Mouse (Mus musculus): ENCODE results near the gene 1600015I10Rik. TPM values are rescaled to one million over a fixed set of nuclear protein-coding genes. Genes with fewer than 3 reads are reported as not detected.
"Not testable (repeated sequence)": the region's sequence is repeated elsewhere in the genome, so short reads cannot be mapped to it uniquely, and the experiment has no call there.

The 1600015I10Rik gene
- not detected in 2 replicates for polyA plus RNA-seq (2015; fragmentation: Nextera tagmentation; extraction: Ambion mirVana)

DNA sequence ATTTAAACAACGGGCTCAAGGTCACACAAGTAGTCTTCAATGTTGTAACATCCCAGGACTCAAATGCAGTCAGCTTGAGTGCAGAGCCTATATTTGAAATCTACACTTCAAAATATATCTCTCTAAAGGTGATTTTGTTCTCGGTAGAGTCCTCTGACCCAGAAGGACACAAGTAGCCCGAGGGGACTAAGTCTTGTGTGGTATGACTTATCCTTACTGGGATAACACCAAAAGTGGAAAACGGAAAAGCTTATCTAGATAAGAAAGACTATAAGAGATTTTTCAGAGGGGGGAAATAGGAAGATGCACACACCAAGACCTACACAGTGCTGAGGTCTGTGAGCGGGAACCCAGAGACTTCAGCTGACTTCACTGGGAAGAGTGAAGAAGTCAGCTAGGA is at the start of gene 1600015I10Rik:
TSS of gene 1600015I10Rik (plus strand) at position 301 of the 400 bp plus-strand sequence.
- Histone ChIP-seq H3K27ac (no peak within 1 kb of the TSS), H3K36me3 (ENCODE audit: poor library complexity, severe bottlenecking) (no peaks in the 10 kb centered on the region), H3K9me3 (replicated peaks) (no peaks in the 10 kb centered on the region), H3K4me2 (no peak within 1 kb of the TSS), H3K9ac (no peak within 1 kb of the TSS), H3K4me1 (no peaks in the 10 kb centered on the region), H3K27me3 (no peaks in the 10 kb centered on the region), H3K4me3 (no peak within 1 kb of the TSS)
- 92% methylated on average over 5 of the region's 5 CpGs for WGBS
- ATAC-seq, result no peak

DNA sequence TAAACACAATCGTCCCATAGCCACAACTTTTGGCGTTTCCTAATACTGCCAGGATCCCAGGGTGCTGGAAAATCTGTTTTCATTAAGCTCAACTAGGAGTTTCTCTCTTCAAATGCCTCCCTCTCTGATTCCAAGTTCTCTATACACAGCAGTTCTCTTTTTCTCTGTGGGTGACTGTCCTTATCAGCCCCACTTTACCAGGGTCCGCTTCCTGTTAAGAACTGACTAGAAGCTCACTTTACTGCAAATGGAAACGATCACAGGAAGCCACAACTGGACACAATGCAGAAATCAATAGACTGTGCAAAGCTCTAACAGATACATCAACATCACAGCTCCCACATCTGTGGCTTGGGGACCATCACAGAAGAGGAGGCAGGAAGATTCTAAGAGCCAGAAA is 35.5 kb upstream of the 1600015I10Rik start:
- Histone ChIP-seq H3K4me2 (no peak overlapping the region), H3K27me3 (no peaks in the 10 kb centered on the region), H3K4me3 (no peak overlapping the region), H3K4me1 (no peaks in the 10 kb centered on the region), H3K27ac (no peak overlapping the region), H3K36me3 (ENCODE audit: poor library complexity, severe bottlenecking) (no peaks in the 10 kb centered on the region), H3K9me3 (replicated peaks) (0 out of 2 replicates have a peak, but pooled peaks cover 7% of the 10 kb centered on the region), H3K9ac (no peak overlapping the region)
- 73% methylated on average over 4 of the region's 4 CpGs for WGBS
- no peak for ATAC-seq

DNA sequence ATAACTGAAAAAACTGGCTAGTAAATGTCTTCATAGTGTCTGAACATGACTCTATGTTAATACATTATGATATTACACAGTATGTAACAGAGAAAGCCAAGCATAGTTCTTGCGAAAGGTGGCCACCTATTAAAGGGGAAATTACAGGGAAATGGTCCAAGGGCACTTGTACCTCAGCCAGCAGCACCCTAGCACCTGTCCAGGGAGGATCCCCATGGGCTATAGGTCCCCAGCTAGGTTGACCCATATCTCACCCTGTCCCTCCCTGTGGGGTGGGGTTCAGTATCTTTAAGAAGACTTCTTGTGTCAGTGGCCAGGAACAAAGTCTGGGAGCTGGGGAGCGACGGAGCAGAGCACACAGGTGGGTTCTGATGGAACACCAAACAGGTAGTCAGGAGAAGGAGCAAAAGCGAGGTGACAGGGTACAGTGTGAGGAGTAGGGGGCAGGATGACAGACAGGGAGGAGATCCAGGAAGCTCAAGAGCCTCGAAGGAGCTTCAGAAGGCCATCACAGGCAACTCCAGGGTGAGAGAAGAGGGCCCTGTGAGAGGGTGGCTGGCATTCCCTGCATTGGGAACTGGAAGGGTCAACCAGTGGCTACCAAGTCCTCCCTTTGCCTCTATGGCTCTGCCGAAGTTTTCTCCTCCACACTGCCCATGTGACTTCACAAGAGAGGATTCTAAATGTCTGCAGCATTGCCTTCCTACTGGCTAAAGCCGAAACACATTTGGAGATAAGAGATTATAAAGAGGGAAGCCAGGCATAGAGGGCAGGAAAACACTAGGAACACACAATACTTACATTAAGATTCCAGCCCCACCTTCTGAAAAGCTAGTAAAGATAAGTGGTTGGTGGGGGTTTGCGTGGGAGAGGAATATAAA is 34.5 kb upstream of the 1600015I10Rik start:
- no peaks in the 10 kb centered on the region for H3K36me3 ChIP-seq (ENCODE audit: poor library complexity, severe bottlenecking)
- H3K4me1 ChIP-seq, result no peaks in the 10 kb centered on the region
- H3K9me3 ChIP-seq (replicated peaks), result 0 out of 2 replicates have a peak, but pooled peaks cover 7% of the 10 kb centered on the region
- no peak for ATAC-seq
- H3K27me3 ChIP-seq, result no peaks in the 10 kb centered on the region
- no peak overlapping the region for H3K9ac ChIP-seq
- no peak overlapping the region for H3K4me2 ChIP-seq
- H3K27ac ChIP-seq, result no peak overlapping the region
- WGBS, result 86% methylated on average over 8 of the region's 8 CpGs
- no peak overlapping the region for H3K4me3 ChIP-seq

DNA sequence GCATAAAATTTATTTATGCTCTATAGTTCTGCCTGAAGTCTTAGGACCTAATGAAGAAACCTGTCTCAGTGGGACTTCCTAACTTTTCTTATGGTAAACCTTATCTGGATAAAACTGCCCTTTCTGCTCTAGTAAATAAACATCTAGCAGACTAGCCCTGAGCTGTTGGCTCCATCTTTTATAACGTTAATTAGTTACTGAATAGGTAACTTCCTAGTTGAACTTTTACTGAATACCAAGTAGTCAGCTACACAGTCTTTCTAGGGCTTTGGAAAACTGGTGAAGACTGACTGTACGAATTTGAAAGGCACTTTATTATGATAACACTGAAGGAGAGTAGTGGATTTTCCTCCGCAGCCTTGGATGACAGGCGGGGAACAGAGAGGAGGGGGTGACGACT is 33.8 kb upstream of the 1600015I10Rik start:
- H3K27me3 ChIP-seq, result no peaks in the 10 kb centered on the region
- no peaks in the 10 kb centered on the region for H3K4me1 ChIP-seq
- ATAC-seq, result no peak
- no peak overlapping the region for H3K9ac ChIP-seq
- 0 out of 2 replicates have a peak, but pooled peaks cover 7% of the 10 kb centered on the region for H3K9me3 ChIP-seq (replicated peaks)
- H3K36me3 ChIP-seq (ENCODE audit: poor library complexity, severe bottlenecking), result no peaks in the 10 kb centered on the region
- H3K4me2 ChIP-seq, result no peak overlapping the region
- 77% methylated on average over 5 of the region's 5 CpGs for WGBS
- no peak overlapping the region for H3K4me3 ChIP-seq
- H3K27ac ChIP-seq, result no peak overlapping the region

DNA sequence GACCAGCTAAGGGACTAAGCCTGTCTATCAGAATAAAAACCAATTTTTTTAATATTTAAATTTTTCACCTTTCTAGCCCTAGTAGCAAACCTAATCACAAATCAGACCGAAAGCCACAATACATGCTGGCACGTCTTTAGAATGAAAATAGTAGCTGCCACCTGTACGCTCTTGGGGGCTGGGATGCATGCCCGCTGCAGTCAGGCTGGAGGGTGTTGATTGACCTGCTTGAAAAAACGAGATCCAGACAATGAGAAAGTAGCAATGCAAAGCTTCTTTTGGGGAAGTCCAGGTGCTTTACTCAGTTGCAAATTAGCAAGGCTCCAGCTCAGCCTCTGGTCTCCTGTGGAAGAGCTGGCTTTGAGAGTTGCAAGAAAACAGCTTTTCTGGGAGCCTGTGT is 32.7 kb upstream of the 1600015I10Rik start:
- Histone ChIP-seq H3K4me3 (no peak overlapping the region), H3K9ac (no peak overlapping the region), H3K9me3 (replicated peaks) (0 out of 2 replicates have a peak, but pooled peaks cover 7% of the 10 kb centered on the region), H3K27me3 (no peaks in the 10 kb centered on the region), H3K4me2 (no peak overlapping the region), H3K36me3 (ENCODE audit: poor library complexity, severe bottlenecking) (no peaks in the 10 kb centered on the region), H3K27ac (no peak overlapping the region), H3K4me1 (no peaks in the 10 kb centered on the region)
- 81% methylated on average over 5 of the region's 5 CpGs for WGBS
- no peak for ATAC-seq

DNA sequence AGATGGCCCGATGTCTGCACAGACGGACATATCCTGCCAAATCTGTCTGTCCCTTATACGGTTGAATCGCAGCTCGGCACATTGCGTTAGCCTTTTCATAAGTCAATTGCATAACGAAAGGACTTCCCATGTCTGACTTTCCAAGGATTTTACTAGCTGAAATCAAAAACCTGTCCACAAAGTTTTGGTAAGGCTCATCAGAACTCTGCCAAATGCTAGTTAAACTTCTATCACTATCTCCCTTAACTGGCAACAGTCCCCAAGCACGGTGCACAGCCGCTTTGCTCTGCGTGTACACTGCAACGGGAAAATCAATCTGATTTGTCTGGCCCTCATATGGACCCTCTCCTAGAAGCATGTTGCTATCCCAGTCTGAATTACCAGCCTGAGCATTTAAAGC is 28.4 kb upstream of the 1600015I10Rik start:
- H3K9ac ChIP-seq; H3K27ac ChIP-seq; H3K36me3 ChIP-seq (ENCODE audit: poor library complexity, severe bottlenecking); H3K9me3 ChIP-seq (replicated peaks); H3K27me3 ChIP-seq; H3K4me1 ChIP-seq; H3K4me2 ChIP-seq; H3K4me3 ChIP-seq; ATAC-seq: not testable (repeated sequence)
- WGBS, result 95% methylated on average over 11 of the region's 11 CpGs

DNA sequence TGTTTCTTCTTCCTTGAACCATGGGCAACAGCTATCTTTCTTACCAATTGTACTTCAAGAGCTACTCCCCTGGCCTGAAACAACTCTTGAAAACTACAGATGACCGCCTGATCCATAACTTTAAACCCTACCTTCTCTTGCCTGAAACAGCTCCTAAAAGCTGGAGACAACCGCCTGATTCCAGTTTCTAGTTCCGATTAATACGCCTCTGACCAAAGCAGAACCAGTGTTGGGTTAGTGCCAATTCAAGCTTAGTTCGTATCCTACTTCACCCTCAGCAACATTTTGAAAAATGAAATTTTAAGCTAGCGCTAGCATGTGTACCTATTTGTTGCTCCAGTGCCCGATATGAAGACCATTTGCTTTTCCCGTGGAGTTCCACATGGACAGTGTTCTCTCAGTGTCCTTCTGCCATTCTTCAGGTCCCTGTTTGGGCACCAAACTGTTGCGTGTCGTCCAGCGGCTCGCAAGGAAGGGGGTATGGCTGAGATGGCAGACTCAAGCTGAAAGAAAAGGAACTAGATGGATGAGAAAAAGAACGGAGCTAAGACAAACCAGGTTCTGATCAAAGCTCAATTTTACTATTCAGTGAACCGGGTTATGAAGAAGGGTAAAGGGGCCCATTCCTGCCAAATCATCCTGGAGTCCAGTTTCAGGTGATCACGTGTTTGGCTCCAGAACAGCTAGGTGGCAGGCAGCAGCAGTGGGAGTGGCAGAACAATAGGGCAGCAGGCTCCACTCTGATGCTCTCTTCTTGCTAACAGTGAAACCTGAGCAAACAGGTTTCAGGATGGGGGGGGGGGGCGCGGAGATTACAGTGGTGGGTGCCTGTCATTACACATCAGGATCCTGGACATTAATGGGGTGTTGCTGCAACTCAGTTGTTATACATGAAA is 26.9 kb upstream of the 1600015I10Rik start:
- Histone ChIP-seq H3K4me1 (no peaks in the 10 kb centered on the region), H3K27me3 (no peaks in the 10 kb centered on the region), H3K27ac (no peak overlapping the region), H3K4me3 (no peak overlapping the region), H3K4me2 (no peak overlapping the region), H3K9me3 (replicated peaks) (no peaks in the 10 kb centered on the region), H3K36me3 (ENCODE audit: poor library complexity, severe bottlenecking) (no peaks in the 10 kb centered on the region), H3K9ac (no peak overlapping the region)
- ATAC-seq, result no peak
- WGBS, result 90% methylated on average over 17 of the region's 17 CpGs

DNA sequence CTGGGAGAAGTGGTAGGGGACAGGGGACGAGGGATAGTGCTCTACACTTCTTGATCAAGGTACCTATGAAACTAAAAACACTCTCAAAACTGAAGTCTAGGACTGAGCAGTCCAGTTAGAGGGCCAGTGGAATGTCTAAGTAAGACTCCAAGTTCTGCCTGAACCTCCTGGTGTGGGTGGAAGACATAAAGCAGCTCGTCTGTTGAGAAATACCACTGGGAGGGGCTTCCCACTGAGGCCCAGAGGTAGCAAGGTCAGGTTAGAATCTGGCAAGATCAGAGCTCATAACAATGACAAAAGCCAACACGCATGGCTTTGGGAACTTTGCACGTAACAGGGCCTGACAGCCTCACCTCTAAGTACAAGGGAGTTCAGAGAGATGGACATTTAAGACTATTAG is 26.3 kb upstream of the 1600015I10Rik start:
- 76% methylated on average over 4 of the region's 4 CpGs for WGBS
- no peak for ATAC-seq

DNA sequence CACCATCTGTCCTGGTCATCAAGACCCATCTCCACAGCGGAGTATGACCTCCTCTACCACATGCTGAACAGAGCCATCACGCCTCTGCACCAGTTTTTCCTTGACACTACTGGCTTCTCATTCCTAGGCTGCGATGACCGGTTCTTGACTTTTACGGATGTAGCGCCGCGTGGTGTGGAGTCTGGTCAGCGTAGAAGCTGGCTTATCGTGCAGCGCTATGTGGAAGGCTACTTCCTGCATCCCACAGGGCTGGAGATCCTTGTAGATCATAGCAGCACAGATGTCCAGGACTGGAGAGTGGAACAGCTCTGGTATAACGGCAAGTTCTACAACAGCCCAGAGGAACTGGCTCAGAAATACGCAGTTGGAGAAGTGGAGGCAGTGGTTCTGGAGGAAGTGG is 24.1 kb upstream of the 1600015I10Rik start:
- Histone ChIP-seq H3K9me3 (replicated peaks) (no peaks in the 10 kb centered on the region), H3K4me3 (no peak overlapping the region), H3K27ac (no peak overlapping the region), H3K36me3 (ENCODE audit: poor library complexity, severe bottlenecking) (no peaks in the 10 kb centered on the region), H3K4me1 (no peaks in the 10 kb centered on the region), H3K4me2 (no peak overlapping the region), H3K9ac (no peak overlapping the region), H3K27me3 (no peaks in the 10 kb centered on the region)
- no peak for ATAC-seq
- whole genome bisulfite sequencing, result 96% methylated on average over 13 of the region's 13 CpGs

More for the DNA sequence above, 26.3 kb upstream of the 1600015I10Rik start:
- Histone ChIP-seq H3K4me3 (no peak overlapping the region), H3K4me1 (no peaks in the 10 kb centered on the region), H3K36me3 (ENCODE audit: poor library complexity, severe bottlenecking) (no peaks in the 10 kb centered on the region), H3K9ac (no peak overlapping the region), H3K4me2 (no peak overlapping the region), H3K27me3 (no peaks in the 10 kb centered on the region), H3K27ac (no peak overlapping the region), H3K9me3 (replicated peaks) (no peaks in the 10 kb centered on the region)

DNA sequence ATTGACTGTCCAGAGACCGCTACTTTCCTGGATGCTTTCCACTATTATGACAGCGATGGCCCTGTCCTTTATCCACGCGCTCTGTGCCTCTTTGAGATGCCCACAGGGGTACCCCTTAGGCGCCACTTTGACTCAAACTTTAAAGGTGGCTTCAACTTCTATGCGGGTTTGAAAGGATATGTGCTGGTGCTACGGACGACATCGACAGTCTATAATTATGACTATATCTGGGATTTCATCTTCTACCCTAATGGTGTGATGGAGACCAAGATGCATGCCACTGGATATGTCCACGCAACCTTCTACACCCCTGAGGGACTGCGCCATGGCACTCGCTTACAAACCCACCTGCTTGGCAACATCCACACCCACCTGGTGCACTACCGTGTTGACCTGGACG is 23.3 kb upstream of the 1600015I10Rik start:
- Histone ChIP-seq H3K27me3 (no peaks in the 10 kb centered on the region), H3K27ac (no peak overlapping the region), H3K4me1 (no peaks in the 10 kb centered on the region), H3K4me2 (no peak overlapping the region), H3K4me3 (no peak overlapping the region), H3K9me3 (replicated peaks) (no peaks in the 10 kb centered on the region), H3K9ac (no peak overlapping the region), H3K36me3 (ENCODE audit: poor library complexity, severe bottlenecking) (no peaks in the 10 kb centered on the region)
- WGBS, result 97% methylated on average over 14 of the region's 14 CpGs
- no peak for ATAC-seq

DNA sequence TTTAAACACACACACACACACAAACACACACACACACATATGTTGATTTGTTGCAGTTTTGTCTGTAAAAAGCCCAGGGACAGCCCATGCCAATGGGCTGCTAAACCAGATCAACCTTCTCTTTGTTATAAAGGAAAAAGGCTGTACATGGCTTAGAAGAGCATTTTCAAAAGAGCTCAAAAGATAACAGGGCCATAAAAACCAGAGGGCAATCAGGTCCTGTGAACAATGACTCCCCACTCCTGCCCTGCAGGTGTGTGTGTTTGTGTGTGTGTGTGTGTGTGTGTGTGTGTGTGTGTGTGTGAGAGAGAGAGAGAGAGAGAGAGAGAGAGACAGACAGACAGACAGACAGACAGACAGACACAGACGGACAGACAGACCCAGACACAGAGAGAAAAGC is 20.5 kb upstream of the 1600015I10Rik start:
- no peak for ATAC-seq
- H3K36me3 ChIP-seq (ENCODE audit: poor library complexity, severe bottlenecking), result no peaks in the 10 kb centered on the region
- 86% methylated on average over 1 of the region's 1 CpGs for WGBS

DNA sequence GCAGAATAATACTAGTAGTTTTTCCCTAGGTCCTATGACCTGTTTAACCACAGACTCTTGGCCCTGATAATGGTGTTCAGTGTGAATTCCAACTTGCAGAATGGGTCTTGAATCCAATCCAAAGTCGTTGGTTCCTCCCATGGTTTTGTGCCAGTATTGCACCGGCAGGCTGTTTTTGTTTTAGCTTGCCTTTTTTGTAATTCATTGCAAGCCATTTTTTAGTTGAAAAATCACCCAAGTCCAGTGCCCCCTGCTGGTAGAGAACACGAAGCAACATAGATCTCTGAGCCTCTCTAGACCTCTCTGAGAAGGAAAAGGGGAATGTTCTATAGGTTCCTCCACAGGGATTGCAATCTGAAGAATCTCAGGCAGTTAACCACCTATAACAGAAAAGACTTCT is 17.7 kb upstream of the 1600015I10Rik start:
- ATAC-seq, result no peak
- WGBS, result 34% methylated on average over 3 of the region's 3 CpGs
- no peaks in the 10 kb centered on the region for H3K9me3 ChIP-seq (replicated peaks)

More for the DNA sequence above, 20.5 kb upstream of the 1600015I10Rik start:
- Histone ChIP-seq H3K4me3 (no peak overlapping the region), H3K4me1 (no peaks in the 10 kb centered on the region), H3K27ac (no peak overlapping the region), H3K27me3 (no peaks in the 10 kb centered on the region), H3K9ac (no peak overlapping the region), H3K4me2 (no peak overlapping the region), H3K9me3 (replicated peaks) (no peaks in the 10 kb centered on the region)

More for the DNA sequence above, 17.7 kb upstream of the 1600015I10Rik start:
- no peaks in the 10 kb centered on the region for H3K4me1 ChIP-seq
- H3K4me2 ChIP-seq, result no peak overlapping the region
- no peak overlapping the region for H3K27ac ChIP-seq
- no peak overlapping the region for H3K9ac ChIP-seq
- no peaks in the 10 kb centered on the region for H3K27me3 ChIP-seq
- no peak overlapping the region for H3K4me3 ChIP-seq
- H3K36me3 ChIP-seq (ENCODE audit: poor library complexity, severe bottlenecking), result no peaks in the 10 kb centered on the region
